Mouse (Mus musculus): ENCODE results near the gene Ankrd9.
A peak's percentile ranks its signal among the peaks of the same experiment; 100 is the strongest.

The Ankrd9 gene

GRCm38 (mm10) chr12:110978607-110979406, at the start of gene Ankrd9:
Gene Ankrd9, minus strand, starts transcription at chr12:110979040.
- DNase-seq, result peak; percentile 98

GRCm38 (mm10) chr12:111021577-111021976, 42.7 kb upstream of the Ankrd9 start:
- no peak for DNase-seq

- DNase-seq, result no peak
These were observed 42.3 kb upstream of the Ankrd9 start for GRCm38 (mm10) chr12:111021138-111021537.

- DNase-seq, result no peak
These were observed 40.2 kb upstream of the Ankrd9 start for GRCm38 (mm10) chr12:111019086-111019485.

- no peak for DNase-seq
These were observed 39.2 kb upstream of the Ankrd9 start for GRCm38 (mm10) chr12:111018068-111018467.

GRCm38 (mm10) chr12:111016807-111017206, 38.0 kb upstream of the Ankrd9 start:
- no peak for DNase-seq

GRCm38 (mm10) chr12:111009615-111010257, 30.9 kb upstream of the Ankrd9 start:
- DNase-seq, result no peak

- no peak for DNase-seq
These were observed 30.0 kb upstream of the Ankrd9 start for GRCm38 (mm10) chr12:111008500-111009490.

GRCm38 (mm10) chr12:111007134-111008103, 28.6 kb upstream of the Ankrd9 start:
- peak; percentile 45 for DNase-seq

- no peak for DNase-seq
These were observed 27.5 kb upstream of the Ankrd9 start for GRCm38 (mm10) chr12:111006339-111006738.

GRCm38 (mm10) chr12:111005803-111006202, 27.0 kb upstream of the Ankrd9 start:
- DNase-seq, result no peak

GRCm38 (mm10) chr12:111004142-111004541, 25.3 kb upstream of the Ankrd9 start:
- DNase-seq, result no peak

- DNase-seq, result no peak
These were observed 22.1 kb upstream of the Ankrd9 start for GRCm38 (mm10) chr12:111000956-111001355.

- no peak for DNase-seq
These were observed 21.0 kb upstream of the Ankrd9 start for GRCm38 (mm10) chr12:110999820-111000219.

- no peak for DNase-seq
These were observed 19.3 kb upstream of the Ankrd9 start for GRCm38 (mm10) chr12:110998092-110998491.

GRCm38 (mm10) chr12:110994666-110995065, 15.8 kb upstream of the Ankrd9 start:
- no peak for DNase-seq

- DNase-seq, result no peak
These were observed 14.4 kb upstream of the Ankrd9 start for GRCm38 (mm10) chr12:110993226-110993625.

- DNase-seq, result no peak
These were observed 13.9 kb upstream of the Ankrd9 start for GRCm38 (mm10) chr12:110992771-110993170.

GRCm38 (mm10) chr12:110992128-110992553, 13.3 kb upstream of the Ankrd9 start:
- DNase-seq, result peak; percentile 91

GRCm38 (mm10) chr12:110991361-110992127, 12.7 kb upstream of the Ankrd9 start:
- peak; percentile 90 for DNase-seq

- DNase-seq, result no peak
These were observed 11.7 kb upstream of the Ankrd9 start for GRCm38 (mm10) chr12:110990500-110990899.

Measured in embryo, embryonic 11 days (tissue).